In the genomic region with DNA sequence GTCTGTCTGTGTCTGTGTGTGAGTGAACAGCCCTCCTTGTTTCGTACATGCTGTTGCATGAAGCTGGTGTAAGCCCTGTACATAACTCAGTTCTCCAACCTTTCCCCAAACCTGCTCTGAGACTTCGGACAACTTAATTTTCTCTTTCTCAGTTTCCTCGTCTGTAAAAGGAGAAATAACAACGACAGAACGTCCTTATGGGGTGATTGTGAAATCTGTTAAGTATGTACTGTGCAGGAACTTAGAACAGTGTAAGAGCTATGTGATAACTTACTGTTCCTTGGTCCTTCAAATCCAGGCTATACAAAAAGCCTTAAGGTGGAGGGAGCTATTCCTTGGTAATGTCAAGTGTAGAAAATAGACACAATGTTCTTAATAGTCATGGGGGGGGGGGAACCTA, we compare ENCODE assay signal across 8 mouse cellular contexts. TPM values are rescaled to one million over a fixed set of nuclear protein-coding genes. Genes with fewer than 3 reads are reported as not detected.
DNase-seq lines count a peak whose midpoint lies in the region; ATAC-seq and TF ChIP-seq lines count a peak whose summit lies in the region.

No protein-coding gene starts in this region.

- H3K4me3 ChIP-seq in lung, adult 2 months (replicated peaks; ENCODE audit: extremely low read depth, low read depth, low read length), result peak overlapping the region; percentile 76
- peak overlapping the region; percentile 90 for H3K4me3 ChIP-seq in forebrain, embryonic 12.5 days (replicated peaks)
- H3K4me3 ChIP-seq in liver, embryonic 14.5 days (ENCODE audit: insufficient read depth in 1 of 2, low read depth in 2 of 2, low read length in 2 of 2), result peak overlapping the region; percentile 82 to 94
- peak overlapping the region; percentile 83 for H3K4me3 ChIP-seq in olfactory bulb, adult 2 months (ENCODE audit: insufficient read depth, low read depth, low read length)

- no peaks in the 10 kb centered on the region for H3K9me3 ChIP-seq in forebrain, embryonic 12.5 days
- no peaks in the 10 kb centered on the region for H3K9me3 ChIP-seq in liver, embryonic 14.5 days (ENCODE audit: control insufficient read depth, low read length)

- ATAC-seq in forebrain, embryonic 12.5 days (ENCODE audit: low FRiP score), result no peak
- ATAC-seq in liver, embryonic 14.5 days (ENCODE audit: insufficient read depth), result no peak

- H3K27ac ChIP-seq in forebrain, embryonic 12.5 days, result 0 out of 2 replicates have a peak overlapping the region, but pooled peaks have one; percentile 96
- peak overlapping the region; percentile 7 for H3K27ac ChIP-seq in liver, embryonic 14.5 days
- H3K27ac ChIP-seq in olfactory bulb, adult 2 months (ENCODE audit: insufficient read depth, low read depth, low read length), result no peak overlapping the region

- H3K9ac ChIP-seq in forebrain, embryonic 12.5 days, result peak overlapping the region; percentile 99
- peak overlapping the region; percentile 80 for H3K9ac ChIP-seq in liver, embryonic 14.5 days (replicated peaks)

- WGBS in lung, adult 2 months, result 9% methylated on average over 5 of the region's 5 CpGs
- WGBS in forebrain, embryonic 12.5 days, result 35% methylated on average over 5 of the region's 5 CpGs
- WGBS in liver, embryonic 14.5 days (ENCODE audit: insufficient replicate concordance), result 7% methylated on average over 5 of the region's 5 CpGs
- WGBS in olfactory bulb, adult 2 months, result 18% methylated on average over 5 of the region's 5 CpGs

- no peak for DNase-seq in lung, adult 2 months
- no peak for DNase-seq in lung, postnatal 14 days
- DNase-seq in liver, embryonic 14.5 days (ENCODE audit: low read depth in 3 of 3, low spot score in 3 of 3), result peak in 1 of 3 experiments; percentile 0
- DNase-seq in gastrocnemius, adult 18-20 months (ENCODE audit: low spot score), result no peak
- DNase-seq in right cerebral cortex, postnatal 14 days, result no peak
- no peak for DNase-seq in left cerebral cortex, adult 8-10 months (ENCODE audit: low spot score in 2 of 2)

- TF ChIP-seq EP300 in liver, embryonic 14.5 days (IDR thresholded peaks at IDR 0.05; ENCODE audit: low read depth), result no peak

- peak overlapping the region; percentile 84 for H3K4me2 ChIP-seq in forebrain, embryonic 12.5 days
- peak overlapping the region; percentile 87 for H3K4me2 ChIP-seq in liver, embryonic 14.5 days (ENCODE audit: low read depth)

- H3K27me3 ChIP-seq in forebrain, embryonic 12.5 days, result no peaks in the 10 kb centered on the region
- H3K27me3 ChIP-seq in liver, embryonic 14.5 days (ENCODE audit: control insufficient read depth, insufficient read depth, low read length), result no peaks in the 10 kb centered on the region

- TF ChIP-seq POLR2A in lung, adult 2 months (IDR thresholded peaks at IDR 0.05; ENCODE audit: borderline replicate concordance, extremely low read depth, low read depth, low read length), result 0 out of 2 replicates have a peak, but pooled peaks have one; percentile 16
- TF ChIP-seq POLR2A in olfactory bulb, adult 2 months (IDR thresholded peaks at IDR 0.05; ENCODE audit: insufficient read depth, low read depth, low read length), result no peak

- peaks cover 3% of the 10 kb centered on the region for H3K4me1 ChIP-seq in lung, adult 2 months (ENCODE audit: control insufficient read depth, insufficient read depth, low read length)
- H3K4me1 ChIP-seq in forebrain, embryonic 12.5 days, result peaks cover 43% of the 10 kb centered on the region
- H3K4me1 ChIP-seq in liver, embryonic 14.5 days (replicated peaks; ENCODE audit: control insufficient read depth in 2 of 2, insufficient read depth in 2 of 2, low read length in 1 of 2), result peaks cover 13 to 15% of the 10 kb centered on the region in 2 experiments
- peaks cover 6% of the 10 kb centered on the region for H3K4me1 ChIP-seq in olfactory bulb, adult 2 months (ENCODE audit: control insufficient read depth, insufficient read depth, low read length)

- peaks cover 8% of the 10 kb centered on the region for H3K36me3 ChIP-seq in forebrain, embryonic 12.5 days (replicated peaks)
- peaks cover 4% of the 10 kb centered on the region for H3K36me3 ChIP-seq in liver, embryonic 14.5 days (replicated peaks; ENCODE audit: control insufficient read depth, insufficient read depth, low read depth)

- no peak for TF ChIP-seq CTCF in lung, adult 2 months (IDR thresholded peaks at IDR 0.05; ENCODE audit: insufficient read depth, low read length)
- TF ChIP-seq CTCF in liver, embryonic 14.5 days (IDR thresholded peaks at IDR 0.05; ENCODE audit: low read depth), result no peak
- TF ChIP-seq CTCF in olfactory bulb, adult 2 months (IDR thresholded peaks at IDR 0.05; ENCODE audit: insufficient read depth, low read depth, low read length), result no peak

RNA-seq across cellular contexts. Expression of gene Ccnj, which starts 1.3 kb away (rescaled TPM):
- polyA plus RNA-seq in lung, adult 2 months (2012; rRNA removed), result 13.6 and 14.0 TPM in 2 replicates
- 38.1 and 39.2 TPM in 2 replicates for polyA plus RNA-seq in forebrain, embryonic 12.5 days (2016; fragmentation: Nextera tagmentation; extraction: Ambion mirVana)
- polyA plus RNA-seq in liver, embryonic 14.5 days (2012; rRNA removed), result 2.9 and 3.2 TPM in 2 replicates
- polyA plus RNA-seq in liver, embryonic 14.5 days (2014; fragmentation: Nextera tagmentation; extraction: Ambion mirVana), result 2.7 and 2.9 TPM in 2 replicates
- polyA plus RNA-seq in olfactory bulb, adult 2 months (2012; ENCODE audit: insufficient read depth, insufficient read length, low replicate concordance, missing spikeins), result not detected in 2 replicates
- total RNA-seq in gastrocnemius, adult 18-20 months (2021), result 1 to 10 TPM; 2.6 to 2.7 TPM
- total RNA-seq in left cerebral cortex, adult 8-10 months (2022), result 1 to 10 TPM; 6.4 to 7.8 (median 7.2) TPM
